Mouse (Mus musculus) liver, embryonic 14.5 days (tissue): Measurements from ENCODE around the gene Rasl11a. TPM values are rescaled to one million over a fixed set of nuclear protein-coding genes. Genes with fewer than 3 reads are reported as not detected.

Experiments used
- ATAC-seq: fragments of 200-750 bp; cut with Nextera tagmentation; 2 replicates; pipeline ENCODE4 v1.8.0; 2017; ENCODE audit warnings: moderate number of reproducible peaks, mild to moderate bottlenecking, moderate library complexity; ENCODE audit not compliant: insufficient read depth
- DNase-seq, 3 experiments: peaks; one replicate each; pipeline ENCODE4 v3.0.0-alpha.2; 2012 to 2013; ENCODE audit warnings: low read depth in 3 of 3, low spot score in 3 of 3
- H3K27ac ChIP-seq: fragments of 300-500 bp; sonication (generic); 2 replicates; pipeline ENCODE4 v1.5.1; 2014; ENCODE audit warnings: moderate library complexity, mild to moderate bottlenecking, control low read depth, inconsistent platforms
- H3K27me3 ChIP-seq: fragments of 300-500 bp; sonication (generic); 2 replicates; pipeline ENCODE4 v1.6.1; 2014; ENCODE audit warnings: mild to moderate bottlenecking, low read length, moderate library complexity; ENCODE audit not compliant: control insufficient read depth, insufficient read depth
- H3K36me3 ChIP-seq: fragments of 300-500 bp; sonication (generic); replicated peaks from 2 replicates; pipeline ENCODE4 v1.6.1; 2014; ENCODE audit warnings: low read depth; ENCODE audit not compliant: control insufficient read depth, insufficient read depth
- H3K4me1 ChIP-seq, 2 experiments: fragments of 200-500 bp in 1 of 2; fragments of 300-500 bp in 1 of 2; sonication (generic) in 1 of 2; replicated peaks; 2 replicates each; pipeline ENCODE4 v1.6.1; 2012 to 2014; ENCODE audit warnings: antibody characterized with exemption in 1 of 2, inconsistent platforms in 1 of 2, low read length in 1 of 2; ENCODE audit not compliant: control insufficient read depth in 2 of 2, insufficient read depth in 2 of 2
- H3K4me2 ChIP-seq: fragments of 300-500 bp; sonication (generic); 2 replicates; pipeline ENCODE4 v1.6.1; 2014; ENCODE audit warnings: low read depth, mild to moderate bottlenecking, control low read depth, moderate library complexity
- H3K4me3 ChIP-seq, 2 experiments: fragments of 200-500 bp in 1 of 2; fragments of 300-500 bp in 1 of 2; sonication (generic) in 1 of 2; 2 replicates each; pipeline ENCODE4 v1.5.1; 2012 to 2014; ENCODE audit warnings: low read depth in 2 of 2, low read length in 2 of 2, mild to moderate bottlenecking in 2 of 2, control low read depth in 1 of 2, inconsistent platforms in 1 of 2, moderate library complexity in 1 of 2; ENCODE audit not compliant: insufficient read depth in 1 of 2
- H3K9ac ChIP-seq: fragments of 300-500 bp; sonication (generic); replicated peaks from 2 replicates; pipeline ENCODE4 v1.6.1; 2014; ENCODE audit warnings: mild to moderate bottlenecking, control low read depth, moderate library complexity
- H3K9me3 ChIP-seq: fragments of 300-500 bp; sonication (generic); 2 replicates; pipeline ENCODE4 v1.6.1; 2016; ENCODE audit warnings: low read length, mixed read lengths; ENCODE audit not compliant: control insufficient read depth
- CTCF ChIP-seq: IDR thresholded peaks from 2 replicates; pipeline ENCODE4 v1.5.1; 2016; ENCODE audit warnings: antibody characterized with exemption, low read depth, control low read depth
- EP300 ChIP-seq: IDR thresholded peaks from 2 replicates; pipeline ENCODE4 v1.6.1; 2016; ENCODE audit warnings: antibody characterized with exemption, low read depth
- WGBS: fragments of 180-500 bp; shearing (Covaris S2); extraction: QIAGEN DNeasy Blood & Tissue Kit; methylation state at CpG from one replicate; pipeline ENCODE4 v1.1.7; 2014; ENCODE audit not compliant: insufficient replicate concordance; 5-methylcytosine and 5-hydroxymethylcytosine counted together
- polyA plus RNA-seq, 2 experiments: library from polyadenylated mRNA; depleted of rRNA in 1 of 2; stranded (reverse) in 1 of 2; unstranded in 1 of 2; fragments of >200 nt; fragmentation: Nextera tagmentation in 1 of 2; extraction: Ambion mirVana in 1 of 2; gene quantifications; 2 replicates each; pipeline versions ENCODE4 v1.2.1 to v1.2.3; 2012 to 2014

Rasl11a gene
- polyA plus RNA-seq (2012; rRNA removed) (0.56 and 0.94 TPM in 2 replicates), polyA plus RNA-seq (2014; fragmentation: Nextera tagmentation; extraction: Ambion mirVana) (0.85 and 0.94 TPM in 2 replicates)

DNA sequence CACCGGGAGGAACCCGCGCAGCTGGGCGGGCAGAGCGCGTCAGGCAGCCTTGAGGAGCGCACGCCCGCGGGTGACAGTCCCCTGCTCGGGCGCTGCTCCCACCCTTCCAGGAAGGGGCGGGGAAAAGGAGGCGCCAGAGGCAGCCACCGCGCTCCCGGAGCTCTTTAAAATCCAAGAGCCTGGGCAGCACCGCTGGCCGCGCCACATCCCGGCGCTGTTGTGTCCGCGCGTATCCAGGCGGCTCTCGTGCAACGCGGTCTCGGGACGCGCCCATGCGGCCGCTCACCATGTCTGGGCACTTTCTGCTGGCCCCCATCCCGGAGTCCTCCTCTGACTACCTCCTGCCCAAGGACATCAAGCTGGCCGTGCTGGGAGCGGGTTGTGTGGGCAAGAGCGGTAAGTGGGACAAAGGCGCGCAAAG, at the start of gene Rasl11a:
Gene Rasl11a (plus strand): TSS at position 127 of the 421 bp plus-strand sequence.
- DNase-seq, result peak in 1 of 3 experiments; percentile 55
- Histone ChIP-seq H3K4me2 (peak within 1 kb of the TSS; percentile 77), H3K9ac (peak within 1 kb of the TSS; percentile 16), H3K4me3 (peak within 1 kb of the TSS; percentile 45 to 50), H3K27me3 (peaks cover 33% of the 10 kb centered on the region), H3K9me3 (no peaks in the 10 kb centered on the region), H3K36me3 (no peaks in the 10 kb centered on the region), H3K27ac (no peak within 1 kb of the TSS), H3K4me1 (no peaks in the 10 kb centered on the region; a peak in 2 of 4 replicates)
- under 1% methylated on average over 40 of the region's 40 CpGs for WGBS
- ATAC-seq, result peak; percentile 81
- TF ChIP-seq EP300 (no peak), CTCF (0 out of 2 replicates have a peak, but pooled peaks have one; percentile 32)

DNA sequence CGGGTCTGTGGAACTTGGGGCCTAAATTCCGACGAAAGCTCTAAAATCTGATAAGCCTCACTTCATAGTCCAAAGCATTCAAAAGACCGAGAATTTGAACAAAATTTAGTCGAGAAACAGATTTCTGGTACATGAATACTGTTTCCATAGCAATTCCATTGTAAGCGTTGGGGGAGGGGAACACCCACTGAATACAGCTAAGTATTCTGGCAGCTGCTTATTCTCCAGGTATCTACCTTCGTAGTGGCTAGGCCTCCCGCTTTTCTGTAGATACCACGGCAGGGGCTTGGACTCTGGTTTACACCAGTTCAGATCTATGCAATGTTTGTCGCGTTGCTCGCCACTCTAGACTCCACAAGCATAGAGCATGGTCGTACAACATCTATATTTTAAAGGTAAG, 49.1 kb upstream of the Rasl11a start:
- no peak for TF ChIP-seq EP300
- TF ChIP-seq CTCF, result no peak
- Histone ChIP-seq H3K4me1 (peaks cover 24 to 32% of the 10 kb centered on the region in 2 experiments), H3K27ac (no peak overlapping the region)

DNA sequence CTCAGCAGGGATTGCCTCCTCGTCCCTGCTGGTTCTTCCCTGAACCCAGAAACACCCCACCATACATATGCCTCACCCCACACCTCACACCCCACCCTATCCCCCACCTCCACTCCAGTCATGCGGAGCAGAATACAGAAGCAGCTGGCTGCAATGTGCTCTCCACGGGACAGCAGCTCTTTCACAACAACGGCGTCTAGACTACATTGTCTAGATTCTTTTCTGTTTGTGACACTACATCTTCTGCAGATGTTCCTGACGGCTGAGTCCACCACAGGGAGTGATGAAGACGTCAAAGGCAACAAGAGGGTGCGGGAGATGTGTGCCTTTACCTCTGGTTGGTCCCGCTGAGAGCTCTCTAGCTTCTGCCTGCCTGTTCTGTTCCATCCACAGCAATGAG, 46.8 kb upstream of the Rasl11a start:
- Histone ChIP-seq H3K9me3 (peaks cover 2% of the 10 kb centered on the region; the same call in 1 of the 2 replicates), H3K4me3 (no peak overlapping the region), H3K9ac (no peak overlapping the region), H3K4me1 (peaks cover 12 to 15% of the 10 kb centered on the region in 2 experiments), H3K4me2 (no peak overlapping the region), H3K36me3 (no peaks in the 10 kb centered on the region), H3K27ac (no peak overlapping the region), H3K27me3 (no peaks in the 10 kb centered on the region)
- TF ChIP-seq CTCF (no peak), EP300 (no peak)
- ATAC-seq, result no peak
- no peak for DNase-seq
- 48% methylated on average over 9 of the region's 9 CpGs for WGBS

More for the DNA sequence above, 49.1 kb upstream of the Rasl11a start:
- 75% methylated on average over 13 of the region's 13 CpGs for WGBS
- Histone ChIP-seq H3K4me2 (no peak overlapping the region), H3K36me3 (no peaks in the 10 kb centered on the region), H3K9me3 (no peaks in the 10 kb centered on the region), H3K4me3 (no peak overlapping the region), H3K27me3 (no peaks in the 10 kb centered on the region), H3K9ac (no peak overlapping the region)
- DNase-seq, result no peak
- ATAC-seq, result no peak

DNA sequence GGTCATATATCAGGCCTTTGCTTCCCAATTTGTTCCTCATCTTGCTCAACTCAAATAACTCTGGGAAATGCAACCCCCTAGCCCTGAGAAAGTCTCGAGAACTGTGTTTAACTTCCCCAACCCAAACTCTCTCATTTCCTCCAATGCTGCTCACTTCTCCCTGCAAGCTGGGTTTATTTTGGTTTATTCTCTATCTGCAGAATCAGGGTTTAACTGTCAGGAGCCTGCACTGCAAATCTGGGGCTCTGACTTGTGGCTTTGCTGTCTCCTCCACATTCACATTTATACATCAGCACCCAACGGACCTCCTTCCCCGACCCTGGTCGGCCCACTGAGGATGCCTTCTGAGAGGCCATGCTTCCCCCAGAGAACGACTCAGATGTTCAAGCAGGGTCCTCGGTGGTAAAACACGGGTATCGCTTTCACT, 38.9 kb upstream of the Rasl11a start:
- Histone ChIP-seq H3K27ac (no peak overlapping the region), H3K4me3 (no peak overlapping the region)
- peak; percentile 33; the same call in 1 of the 2 replicates for ATAC-seq

DNA sequence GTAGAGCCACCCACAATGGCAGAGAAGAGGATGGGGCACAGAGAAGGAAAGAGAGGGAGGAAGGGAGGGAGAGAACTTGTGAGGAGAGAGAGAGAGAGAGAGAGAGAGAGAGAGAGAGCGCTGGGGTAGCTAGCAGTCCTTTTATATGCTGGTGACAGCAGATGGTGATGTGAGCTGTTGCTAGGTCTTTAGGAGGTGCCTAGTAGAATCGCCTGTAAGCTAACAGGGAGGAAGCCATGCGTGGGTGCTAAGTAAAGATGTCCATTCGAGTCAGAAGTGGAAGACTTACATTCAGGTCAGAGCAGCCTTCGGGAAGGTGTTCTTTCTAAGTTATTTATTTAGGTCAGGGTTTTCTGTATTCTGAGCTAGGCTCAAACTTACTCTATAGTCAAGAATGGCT, 34.9 kb upstream of the Rasl11a start:
- Histone ChIP-seq H3K4me2 (no peak overlapping the region), H3K4me3 (no peak overlapping the region), H3K36me3 (no peaks in the 10 kb centered on the region), H3K27me3 (no peaks in the 10 kb centered on the region), H3K9me3 (no peaks in the 10 kb centered on the region), H3K27ac (no peak overlapping the region), H3K4me1 (no peaks in the 10 kb centered on the region), H3K9ac (no peak overlapping the region)
- ATAC-seq, result no peak
- no peak for TF ChIP-seq EP300
- no peak for TF ChIP-seq CTCF
- DNase-seq, result no peak
- 62% methylated on average over 5 of the region's 5 CpGs for WGBS

More for the DNA sequence above, 38.9 kb upstream of the Rasl11a start:
- Histone ChIP-seq H3K9me3 (peaks cover 2% of the 10 kb centered on the region; the same call in 1 of the 2 replicates), H3K9ac (no peak overlapping the region), H3K4me2 (no peak overlapping the region), H3K27me3 (no peaks in the 10 kb centered on the region), H3K4me1 (no peaks in the 10 kb centered on the region), H3K36me3 (no peaks in the 10 kb centered on the region)
- TF ChIP-seq EP300, result no peak
- no peak for TF ChIP-seq CTCF
- WGBS, result 37% methylated on average over 8 of the region's 8 CpGs
- no peak for DNase-seq
